Mouse (Mus musculus) CD4-positive, CD25-positive, alpha-beta regulatory T cell, adult 4 months (primary cell): ENCODE measurements at regions not wholly inside any gene's neighbourhood (a gene's known extent, or its start where the extent isn't known, plus 50 kb on each side); places are given as distances from the start of the nearest gene placed in this dataset.
A peak's percentile ranks its signal among the peaks of the same experiment; 100 is the strongest.

Source experiments
- ATAC-seq: one replicate; pipeline ENCODE4 v1.8.0; 2017

GRCm38 (mm10) chr1:43633246-43633645 is 97.2 kb upstream of the 1500015O10Rik start:
- no peak for ATAC-seq

GRCm38 (mm10) chr1:43635718-43636117 is 94.7 kb upstream of the 1500015O10Rik start:
- ATAC-seq = peak; percentile 81

GRCm38 (mm10) chr1:43637956-43638355 is 92.4 kb upstream of the 1500015O10Rik start:
- ATAC-seq = no peak

GRCm38 (mm10) chr1:43672031-43672430 is 58.4 kb upstream of the 1500015O10Rik start:
- ATAC-seq = no peak
